Mouse (Mus musculus) heart, embryonic 14.5 days (tissue): ENCODE data around the gene Gm6525. TPM values are rescaled to one million over a fixed set of nuclear protein-coding genes. Genes with fewer than 3 reads are reported as not detected.

Experiments
- ATAC-seq: fragments of 200-750 bp; cut with Nextera tagmentation; 2 replicates; pipeline ENCODE4 v1.8.0; 2017; ENCODE audit warnings: low read depth, moderate TSS enrichment; ENCODE audit not compliant: insufficient number of reproducible peaks, insufficient read depth, low FRiP score
- H3K27ac ChIP-seq, 2 experiments: fragments of 200-500 bp in 1 of 2; fragments of 300-500 bp in 1 of 2; sonication (generic) in 1 of 2; replicated peaks in 1 of 2; 2 replicates each; pipeline ENCODE4 v1.5.1; 2012 to 2014; ENCODE audit warnings: low read depth in 2 of 2, low read length in 2 of 2, control low read depth in 1 of 2, mild to moderate bottlenecking in 1 of 2, mixed read lengths in 1 of 2; ENCODE audit not compliant: control insufficient read depth in 1 of 2, insufficient read depth in 1 of 2
- H3K27me3 ChIP-seq: fragments of 300-500 bp; sonication (generic); 2 replicates; pipeline ENCODE4 v1.6.1; 2014; ENCODE audit warnings: mild to moderate bottlenecking, low read length, control low read depth; ENCODE audit not compliant: control insufficient read depth, insufficient read depth
- H3K36me3 ChIP-seq: fragments of 300-500 bp; sonication (generic); 2 replicates; pipeline ENCODE4 v1.6.1; 2014; ENCODE audit warnings: mild to moderate bottlenecking, control low read depth, low read length, mixed read lengths; ENCODE audit not compliant: control insufficient read depth, insufficient read depth
- H3K4me1 ChIP-seq, 2 experiments: fragments of 200-500 bp in 1 of 2; fragments of 300-500 bp in 1 of 2; sonication (generic) in 1 of 2; 2 replicates each; pipeline ENCODE4 v1.6.1; 2012 to 2014; ENCODE audit warnings: low read length in 2 of 2, control low read depth in 1 of 2, mixed read lengths in 1 of 2; ENCODE audit not compliant: control insufficient read depth in 2 of 2, insufficient read depth in 2 of 2
- H3K4me2 ChIP-seq: fragments of 300-500 bp; sonication (generic); 2 replicates; pipeline ENCODE4 v1.6.1; 2014; ENCODE audit warnings: mild to moderate bottlenecking, low read length
- H3K4me3 ChIP-seq, 2 experiments: fragments of 200-500 bp in 1 of 2; fragments of 300-500 bp in 1 of 2; sonication (generic) in 1 of 2; 2 replicates each; pipeline ENCODE4 v1.5.1; 2012 to 2014; ENCODE audit warnings: low read length in 2 of 2, mild to moderate bottlenecking in 2 of 2, control low read depth in 1 of 2, low read depth in 1 of 2, moderate library complexity in 1 of 2; ENCODE audit not compliant: control insufficient read depth in 1 of 2, insufficient read depth in 1 of 2
- H3K9ac ChIP-seq: fragments of 300-500 bp; sonication (generic); 2 replicates; pipeline ENCODE4 v1.6.1; 2014; ENCODE audit warnings: mild to moderate bottlenecking, low read length
- H3K9me3 ChIP-seq: fragments of 300-500 bp; sonication (generic); 2 replicates; pipeline ENCODE4 v1.6.1; 2016; ENCODE audit warnings: low read length, control low read depth; ENCODE audit not compliant: control insufficient read depth
- WGBS: fragments of 180-500 bp; shearing (Covaris S2); extraction: QIAGEN DNeasy Blood & Tissue Kit; methylation state at CpG from one replicate; pipeline ENCODE4 v1.1.7; 2014; 5-methylcytosine and 5-hydroxymethylcytosine counted together
- polyA plus RNA-seq: library from polyadenylated mRNA; unstranded; fragments of >200 nt; fragmentation: Nextera tagmentation; extraction: Ambion mirVana; gene quantifications from 2 replicates; pipeline ENCODE4 v1.2.1, GENCODE M21; 2014

The Gm6525 gene
- polyA plus RNA-seq, 1 experiment from 2014 or later, result 0.32 TPM

DNA sequence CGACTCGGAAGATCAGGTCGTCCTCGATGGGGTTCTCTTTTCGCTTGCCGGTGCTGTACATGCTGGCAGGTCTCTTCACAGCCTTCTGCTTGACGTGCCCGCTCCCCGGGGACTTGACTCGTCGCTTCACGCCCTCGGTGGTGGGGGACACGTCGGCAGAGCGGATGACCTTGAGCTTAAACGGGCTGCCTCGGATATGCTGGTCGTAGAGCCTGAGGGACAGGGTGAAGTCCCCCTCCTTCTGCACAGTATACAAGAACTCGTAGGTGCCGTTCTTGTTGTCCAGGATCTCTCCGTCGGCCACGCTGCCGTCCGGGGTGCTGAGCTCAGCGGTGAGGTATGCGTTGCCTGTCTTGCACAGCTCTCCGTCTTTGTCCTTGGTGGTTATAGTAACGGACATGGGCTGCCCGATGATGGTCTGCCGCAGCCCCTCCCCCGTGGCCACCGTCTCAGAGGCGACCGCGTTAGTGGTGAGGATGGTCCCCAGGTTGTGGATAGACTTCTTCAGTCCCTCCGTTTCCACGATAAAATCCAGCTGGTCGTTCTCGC is 16.7 kb downstream of the Gm6525 start:
- Histone ChIP-seq H3K4me3 (peak overlapping the region; percentile 61 to 62), H3K9me3 (no peaks in the 10 kb centered on the region), H3K4me2 (peak overlapping the region; percentile 71), H3K27ac (peak overlapping the region in 1 of 2 experiments; percentile 9; a peak in 2 of 4 replicates), H3K27me3 (0 out of 2 replicates have a peak, but pooled peaks cover 6% of the 10 kb centered on the region), H3K36me3 (no peaks in the 10 kb centered on the region), H3K9ac (peak overlapping the region; percentile 76), H3K4me1 (peaks cover 4 to 8% of the 10 kb centered on the region in 2 experiments)
- WGBS, result 2% methylated on average over 41 of the region's 41 CpGs
- ATAC-seq, result peak; percentile 35; the same call in 1 of the 2 replicates

DNA sequence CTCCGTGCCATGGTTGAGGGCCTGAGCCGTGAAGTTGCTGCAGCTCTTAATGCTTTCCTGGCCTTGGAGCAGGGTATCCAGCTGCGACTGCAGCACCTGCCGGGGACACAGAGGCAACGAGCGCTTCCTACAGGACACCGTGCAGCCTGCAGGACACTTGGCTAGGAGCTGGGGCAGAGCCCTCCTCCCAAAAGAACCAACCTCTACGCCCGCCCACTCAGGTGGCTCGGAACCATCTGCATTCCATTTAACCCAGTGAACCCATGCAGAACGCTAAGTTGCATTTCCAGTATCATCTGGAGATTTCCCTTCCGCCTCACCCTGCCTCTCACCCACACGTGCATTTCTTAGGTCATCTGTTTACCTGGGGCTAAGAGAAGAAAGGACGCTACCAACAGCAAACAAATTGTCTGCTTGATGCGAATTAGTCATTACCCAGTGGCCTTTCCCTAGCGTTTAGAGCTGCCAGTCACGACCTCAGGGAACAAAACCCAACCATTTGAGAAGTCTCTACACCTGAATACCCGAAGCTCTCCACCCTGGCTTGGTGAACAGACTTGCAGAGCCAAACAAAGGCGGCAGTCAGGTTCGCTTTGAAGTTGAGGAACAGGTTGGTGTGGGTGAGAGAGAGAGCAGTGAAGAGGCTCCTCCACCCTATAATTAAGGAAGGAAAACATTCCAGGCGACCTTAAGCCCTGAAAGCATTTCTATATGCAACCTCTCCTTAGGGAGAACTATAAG is 17.4 kb downstream of the Gm6525 start:
- ATAC-seq, result no peak
- H3K27ac ChIP-seq, result no peak overlapping the region; a peak in 1 of 4 replicates
- H3K9ac ChIP-seq, result peak overlapping the region; percentile 76
- peak overlapping the region; percentile 61 to 62 for H3K4me3 ChIP-seq
- peak overlapping the region; percentile 71 for H3K4me2 ChIP-seq
- H3K4me1 ChIP-seq, result peaks cover 4 to 8% of the 10 kb centered on the region in 2 experiments
- H3K36me3 ChIP-seq, result no peaks in the 10 kb centered on the region
- 0 out of 2 replicates have a peak, but pooled peaks cover 6% of the 10 kb centered on the region for H3K27me3 ChIP-seq
- WGBS, result 35% methylated on average over 21 of the region's 21 CpGs
- H3K9me3 ChIP-seq, result no peaks in the 10 kb centered on the region

DNA sequence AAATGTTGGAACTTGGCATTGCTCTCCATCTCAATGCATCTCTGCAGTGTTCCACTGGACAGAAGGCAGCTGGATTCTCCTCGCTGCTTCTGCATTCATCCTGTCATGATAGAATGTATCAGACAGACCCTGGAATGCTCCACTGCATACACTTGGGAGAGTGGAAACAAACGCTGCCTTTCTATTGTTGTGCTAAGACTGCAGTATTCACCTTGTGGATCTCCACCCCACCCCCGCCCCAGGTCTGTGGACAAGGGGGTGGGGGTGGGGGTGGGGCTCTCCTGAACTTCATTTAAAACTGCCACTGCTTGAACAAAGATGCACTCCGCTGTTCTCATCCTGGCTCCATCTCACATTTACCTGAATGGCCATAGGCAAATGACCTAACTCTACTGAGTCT is 20.0 kb downstream of the Gm6525 start:
- Histone ChIP-seq H3K27me3 (0 out of 2 replicates have a peak, but pooled peaks cover 6% of the 10 kb centered on the region), H3K4me1 (peaks cover 4 to 8% of the 10 kb centered on the region in 2 experiments), H3K9me3 (no peaks in the 10 kb centered on the region), H3K9ac (no peak overlapping the region), H3K4me2 (no peak overlapping the region), H3K27ac (no peak overlapping the region), H3K36me3 (no peaks in the 10 kb centered on the region), H3K4me3 (no peak overlapping the region)
- no peak for ATAC-seq
- WGBS, result 56% methylated on average over 4 of the region's 4 CpGs

GRCm38 (mm10) chr3:84198229-84198628 is 24.3 kb downstream of the Gm6525 start:
- 83% methylated on average over 3 of the region's 3 CpGs for WGBS
- no peak overlapping the region for H3K4me2 ChIP-seq
- no peak overlapping the region for H3K27ac ChIP-seq
- no peaks in the 10 kb centered on the region for H3K27me3 ChIP-seq
- peaks cover 0 to 2% of the 10 kb centered on the region in 2 experiments; a peak in 1 of 4 replicates for H3K4me1 ChIP-seq
- H3K9me3 ChIP-seq, result no peaks in the 10 kb centered on the region
- H3K36me3 ChIP-seq, result no peaks in the 10 kb centered on the region
- no peak overlapping the region for H3K9ac ChIP-seq
- no peak overlapping the region for H3K4me3 ChIP-seq
- no peak for ATAC-seq

GRCm38 (mm10) chr3:84199516-84199915 is 25.6 kb downstream of the Gm6525 start:
- no peaks in the 10 kb centered on the region for H3K9me3 ChIP-seq

GRCm38 (mm10) chr3:84200559-84201420 is 26.9 kb downstream of the Gm6525 start:
- ATAC-seq, result no peak
- Histone ChIP-seq H3K9me3 (no peaks in the 10 kb centered on the region), H3K4me2 (no peak overlapping the region), H3K27ac (no peak overlapping the region), H3K27me3 (no peaks in the 10 kb centered on the region), H3K4me1 (peaks cover 0 to 2% of the 10 kb centered on the region in 2 experiments; a peak in 1 of 4 replicates), H3K4me3 (no peak overlapping the region), H3K9ac (no peak overlapping the region), H3K36me3 (no peaks in the 10 kb centered on the region)
- WGBS, result 79% methylated on average over 13 of the region's 13 CpGs

More at GRCm38 (mm10) chr3:84199516-84199915, 25.6 kb downstream of the Gm6525 start:
- H3K4me1 ChIP-seq, result peaks cover 0 to 2% of the 10 kb centered on the region in 2 experiments; a peak in 1 of 4 replicates
- H3K4me3 ChIP-seq, result no peak overlapping the region
- WGBS, result 88% methylated on average over 9 of the region's 9 CpGs
- ATAC-seq, result no peak
- no peaks in the 10 kb centered on the region for H3K36me3 ChIP-seq
- no peak overlapping the region for H3K9ac ChIP-seq
- no peaks in the 10 kb centered on the region for H3K27me3 ChIP-seq
- no peak overlapping the region for H3K27ac ChIP-seq
- no peak overlapping the region for H3K4me2 ChIP-seq

- no peak overlapping the region for H3K27ac ChIP-seq
- H3K4me3 ChIP-seq, result no peak overlapping the region
- no peaks in the 10 kb centered on the region for H3K27me3 ChIP-seq
- H3K4me2 ChIP-seq, result no peak overlapping the region
- no peaks in the 10 kb centered on the region for H3K36me3 ChIP-seq
- ATAC-seq, result no peak
- peaks cover 0 to 2% of the 10 kb centered on the region in 2 experiments; a peak in 1 of 4 replicates for H3K4me1 ChIP-seq
- no peak overlapping the region for H3K9ac ChIP-seq
- H3K9me3 ChIP-seq, result no peaks in the 10 kb centered on the region
- 79% methylated on average over 5 of the region's 5 CpGs for WGBS
Observed at GRCm38 (mm10) chr3:84204640-84205039, 30.7 kb downstream of the Gm6525 start.
